Mouse (Mus musculus) limb, embryonic 10.5 days (tissue): Measurements from ENCODE around the gene Lrp1. TPM values are rescaled to one million over a fixed set of nuclear protein-coding genes. Genes with fewer than 3 reads are reported as not detected.
"Not testable (repeated sequence)": the region's sequence is repeated elsewhere in the genome, so short reads cannot be mapped to it uniquely, and the experiment has no call there.

Source experiments
- DNase-seq: peaks from one replicate; pipeline ENCODE4 v3.0.0-alpha.2; 2017; ENCODE audit warnings: low spot score
- H3K27ac ChIP-seq: fragments of 300-500 bp; sonication (generic); 2 replicates; pipeline ENCODE4 v1.5.1; 2016; ENCODE audit warnings: mild to moderate bottlenecking
- H3K27me3 ChIP-seq: fragments of 300-500 bp; sonication (generic); 2 replicates; pipeline ENCODE4 v1.6.1; 2016; ENCODE audit warnings: low read depth, mild to moderate bottlenecking; ENCODE audit not compliant: poor library complexity, severe bottlenecking
- H3K36me3 ChIP-seq: fragments of 300-500 bp; sonication (generic); 2 replicates; pipeline ENCODE4 v1.6.1; 2016; ENCODE audit warnings: mild to moderate bottlenecking, moderate library complexity
- H3K4me1 ChIP-seq: fragments of 300-500 bp; sonication (generic); 2 replicates; pipeline ENCODE4 v1.6.1; 2016
- H3K4me3 ChIP-seq: fragments of 300-500 bp; sonication (generic); 2 replicates; pipeline ENCODE4 v1.5.1; 2016; ENCODE audit warnings: mild to moderate bottlenecking, moderate library complexity
- H3K9me3 ChIP-seq: fragments of 300-500 bp; sonication (generic); replicated peaks from 2 replicates; pipeline ENCODE4 v1.6.1; 2016; ENCODE audit warnings: mild to moderate bottlenecking
- WGBS: fragments of 180-500 bp; shearing (Covaris S2); methylation state at CpG from one replicate; pipeline ENCODE4 v1.1.7; 2016; 5-methylcytosine and 5-hydroxymethylcytosine counted together
- polyA plus RNA-seq: library from polyadenylated mRNA; unstranded; fragments of >200 nt; fragmentation: Nextera tagmentation; extraction: Ambion mirVana; gene quantifications from 2 replicates; pipeline ENCODE4 v1.2.1, GENCODE M21; 2016

Gene Lrp1
- polyA plus RNA-seq, 1 experiment from 2014 or later: 67.8 TPM

GRCm38 (mm10) chr10:127662666-127663253, 41.8 kb upstream of the Lrp1 start:
- H3K9me3 ChIP-seq: no peaks in the 10 kb centered on the region
- H3K4me1 ChIP-seq: peaks cover 88% of the 10 kb centered on the region
- peak overlapping the region; percentile 84 for H3K4me3 ChIP-seq
- 13% methylated on average over 19 of the region's 19 CpGs for WGBS
- H3K27me3 ChIP-seq: peaks cover 36% of the 10 kb centered on the region
- peak overlapping the region; percentile 66 for H3K27ac ChIP-seq
- DNase-seq: peak; percentile 60
- peaks cover 59% of the 10 kb centered on the region for H3K36me3 ChIP-seq

DNA sequence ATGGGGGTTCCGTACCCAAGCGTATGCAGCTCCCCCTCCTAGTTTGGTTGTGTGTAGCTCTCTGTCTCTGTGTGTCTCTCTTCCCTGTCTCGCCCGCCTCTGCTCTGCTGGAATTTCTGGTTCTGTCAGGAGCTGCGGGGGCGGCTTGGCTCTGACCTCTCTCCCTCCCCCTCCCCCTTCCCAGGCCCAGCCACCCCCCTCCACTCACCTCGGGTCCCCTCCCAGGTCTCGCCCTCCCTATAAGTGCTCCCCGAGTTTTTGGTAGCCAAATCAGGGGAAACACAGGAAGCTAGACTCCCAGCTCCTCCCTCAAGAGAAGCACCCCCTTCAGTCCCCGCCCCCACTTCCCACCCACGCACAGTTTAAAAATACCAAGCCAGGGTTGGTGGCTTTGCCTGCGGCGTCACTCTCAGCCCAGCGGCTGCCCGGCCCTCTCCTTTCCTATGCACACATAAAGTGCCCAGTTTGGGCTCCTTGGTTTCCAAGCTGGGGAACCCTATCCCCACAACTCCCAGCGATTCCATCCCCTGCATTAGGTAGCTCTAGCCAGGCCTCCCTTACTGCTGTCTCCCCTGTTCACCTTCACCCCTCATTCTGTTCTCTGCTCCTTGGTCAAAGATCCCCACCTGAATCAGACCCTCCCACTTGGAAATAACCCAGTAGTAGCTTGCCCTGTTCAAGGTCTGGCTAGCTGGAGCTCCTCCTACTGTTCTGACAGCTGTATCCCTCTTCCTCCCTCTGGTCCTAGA, 41.1 kb upstream of the Lrp1 start:
- H3K4me3 ChIP-seq: peak overlapping the region; percentile 84
- no peaks in the 10 kb centered on the region for H3K9me3 ChIP-seq
- peaks cover 36% of the 10 kb centered on the region for H3K27me3 ChIP-seq
- peaks cover 84% of the 10 kb centered on the region for H3K4me1 ChIP-seq
- WGBS: 4% methylated on average over 16 of the region's 16 CpGs
- peaks cover 59% of the 10 kb centered on the region for H3K36me3 ChIP-seq
- peak; percentile 72 for DNase-seq
- peak overlapping the region; percentile 66 for H3K27ac ChIP-seq

GRCm38 (mm10) chr10:127661291-127661914, 40.5 kb upstream of the Lrp1 start:
- no peaks in the 10 kb centered on the region for H3K9me3 ChIP-seq
- peaks cover 36% of the 10 kb centered on the region for H3K27me3 ChIP-seq
- H3K27ac ChIP-seq: peak overlapping the region; percentile 66
- WGBS: 15% methylated on average over 14 of the region's 14 CpGs
- peaks cover 59% of the 10 kb centered on the region for H3K36me3 ChIP-seq
- H3K4me1 ChIP-seq: peaks cover 77% of the 10 kb centered on the region
- peak overlapping the region; percentile 84 for H3K4me3 ChIP-seq
- DNase-seq: no peak

DNA sequence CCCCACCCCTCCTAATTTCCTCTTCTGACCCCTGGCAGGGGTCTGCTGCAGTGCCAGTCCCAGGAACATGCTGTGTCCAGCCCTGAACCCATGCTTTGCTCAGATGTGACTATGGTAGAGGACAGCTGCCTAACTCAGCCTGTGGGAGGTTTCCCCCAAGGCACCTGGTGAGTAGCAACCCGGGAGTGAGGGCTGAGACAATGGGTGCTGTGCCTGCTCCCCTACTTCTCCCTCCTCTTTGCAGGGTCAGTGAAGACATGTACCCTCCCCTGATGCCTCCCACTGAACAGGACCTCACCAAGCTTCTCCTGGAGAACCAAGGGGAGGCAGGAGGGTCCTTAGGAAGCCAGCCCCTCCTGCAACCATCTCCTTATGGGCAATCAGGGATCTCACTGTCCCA, 38.6 kb upstream of the Lrp1 start:
- H3K9me3 ChIP-seq: no peaks in the 10 kb centered on the region
- 0 out of 2 replicates have a peak overlapping the region, but pooled peaks have one; percentile 8 for H3K27ac ChIP-seq
- H3K27me3 ChIP-seq: peaks cover 23% of the 10 kb centered on the region
- 75% methylated on average over 1 of the region's 1 CpGs for WGBS
- no peak for DNase-seq
- H3K4me3 ChIP-seq: no peak overlapping the region
- peaks cover 67% of the 10 kb centered on the region for H3K4me1 ChIP-seq
- H3K36me3 ChIP-seq: peaks cover 63% of the 10 kb centered on the region

DNA sequence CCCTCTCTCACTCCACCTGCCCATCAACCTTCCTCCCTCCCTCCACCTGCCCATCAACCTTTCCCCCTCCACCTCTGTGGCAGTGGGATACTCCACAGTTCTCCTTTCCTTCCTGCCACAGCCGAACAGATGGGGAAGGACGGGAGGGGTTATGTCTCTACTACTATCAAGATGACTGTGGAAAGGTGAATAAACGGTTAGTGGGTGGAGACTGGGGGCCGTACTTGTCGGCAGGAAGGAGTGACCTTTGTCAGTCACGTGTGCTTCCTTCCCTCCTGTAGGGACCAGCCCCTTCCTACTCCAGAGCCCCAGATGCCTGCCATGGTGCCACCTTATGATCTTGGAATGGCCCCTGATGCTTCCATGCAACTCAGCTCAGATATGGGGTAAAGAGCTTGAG, 37.1 kb upstream of the Lrp1 start:
- H3K27ac ChIP-seq: peak overlapping the region; percentile 53; the same call in 1 of the 2 replicates
- peaks cover 58% of the 10 kb centered on the region for H3K36me3 ChIP-seq
- WGBS: 12% methylated on average over 6 of the region's 6 CpGs
- 0 out of 2 replicates have a peak overlapping the region, but pooled peaks have one; percentile 16 for H3K4me3 ChIP-seq
- H3K27me3 ChIP-seq: peaks cover 9% of the 10 kb centered on the region
- peaks cover 59% of the 10 kb centered on the region for H3K4me1 ChIP-seq
- H3K9me3 ChIP-seq: no peaks in the 10 kb centered on the region
- DNase-seq: no peak

- not testable (repeated sequence) for DNase-seq, H3K27me3 ChIP-seq, H3K27ac ChIP-seq, H3K9me3 ChIP-seq, H3K4me3 ChIP-seq
- peaks cover 53% of the 10 kb centered on the region for H3K36me3 ChIP-seq
- peaks cover 59% of the 10 kb centered on the region for H3K4me1 ChIP-seq
- WGBS: 47% methylated on average over 6 of the region's 6 CpGs
These were observed 36.7 kb upstream of the Lrp1 start for GRCm38 (mm10) chr10:127657617-127658016.

- peaks cover 43% of the 10 kb centered on the region for H3K4me1 ChIP-seq
- H3K4me3 ChIP-seq: no peak overlapping the region
- no peaks in the 10 kb centered on the region for H3K9me3 ChIP-seq
- H3K27me3 ChIP-seq: no peaks in the 10 kb centered on the region
- 77% methylated on average over 16 of the region's 16 CpGs for WGBS
- no peak for DNase-seq
- H3K27ac ChIP-seq: peak overlapping the region; percentile 72
- H3K36me3 ChIP-seq: peaks cover 29% of the 10 kb centered on the region
These were observed 34.1 kb upstream of the Lrp1 start for GRCm38 (mm10) chr10:127654970-127655579.

GRCm38 (mm10) chr10:127652906-127653638, 32.1 kb upstream of the Lrp1 start:
- H3K4me3 ChIP-seq: peak overlapping the region; percentile 25
- H3K27me3 ChIP-seq: no peaks in the 10 kb centered on the region
- DNase-seq: no peak
- H3K9me3 ChIP-seq: no peaks in the 10 kb centered on the region
- peaks cover 25% of the 10 kb centered on the region for H3K4me1 ChIP-seq
- WGBS: 53% methylated on average over 21 of the region's 21 CpGs
- peak overlapping the region; percentile 63 for H3K27ac ChIP-seq
- H3K36me3 ChIP-seq: peaks cover 19% of the 10 kb centered on the region

DNA sequence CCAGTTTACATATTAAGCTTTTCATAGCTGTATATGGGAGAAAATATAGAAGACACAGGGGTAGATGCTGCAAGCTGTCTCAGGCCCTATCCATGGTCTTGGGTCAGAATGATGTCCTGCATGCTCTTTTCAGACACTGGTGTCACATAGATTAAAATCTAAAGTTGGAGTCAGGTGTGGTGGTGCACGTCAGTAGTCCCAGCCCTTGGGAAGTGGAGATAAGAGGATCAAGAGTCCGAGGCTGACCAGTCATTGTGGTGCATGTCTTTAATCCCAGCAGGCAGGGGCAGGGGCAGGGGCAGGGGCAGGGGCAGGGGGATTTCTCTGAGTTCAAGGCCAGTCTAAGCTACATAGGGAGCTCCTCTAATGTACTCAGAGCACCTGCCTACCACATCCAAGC, 24.8 kb upstream of the Lrp1 start:
- WGBS: 63% methylated on average over 2 of the region's 2 CpGs
- Histone ChIP-seq H3K4me3 (no peak overlapping the region), H3K27ac (no peak overlapping the region), H3K4me1 (peaks cover 29% of the 10 kb centered on the region), H3K27me3 (no peaks in the 10 kb centered on the region), H3K36me3 (no peaks in the 10 kb centered on the region), H3K9me3 (no peaks in the 10 kb centered on the region)
- no peak for DNase-seq

DNA sequence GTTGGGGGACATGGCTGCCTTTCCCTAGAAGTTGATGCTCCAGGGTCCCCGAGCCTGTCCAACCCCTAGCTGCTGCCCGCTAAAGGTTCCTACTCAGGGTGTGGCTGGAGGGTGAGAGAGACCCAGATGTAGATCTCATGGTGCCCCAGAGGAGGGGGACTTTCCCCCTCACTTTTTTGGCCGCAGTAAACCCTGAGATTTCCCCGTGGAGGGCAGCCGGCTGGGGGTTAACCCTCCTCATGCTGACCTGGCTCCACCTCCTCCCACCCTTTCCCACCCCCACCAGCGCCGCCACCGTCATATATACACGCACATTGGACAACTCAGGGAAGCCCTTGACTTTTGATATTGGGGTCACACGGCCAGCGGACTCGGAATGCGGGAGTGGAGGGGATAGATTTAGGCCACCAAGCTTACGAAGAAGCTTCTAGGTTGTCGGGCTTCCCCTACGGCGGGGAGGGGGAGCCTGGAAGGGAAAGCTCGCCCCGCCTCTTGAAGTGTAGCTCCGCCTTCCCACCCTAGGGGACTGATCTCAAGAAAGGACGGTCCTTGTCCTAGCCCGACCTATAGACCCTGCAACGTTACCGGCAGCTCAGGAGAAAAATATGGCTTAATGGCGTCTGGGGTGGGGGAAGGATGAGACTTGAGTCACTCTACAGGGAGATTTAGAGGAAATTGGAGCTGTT, 22.7 kb upstream of the Lrp1 start:
- peaks cover 29% of the 10 kb centered on the region for H3K4me1 ChIP-seq
- H3K36me3 ChIP-seq: no peaks in the 10 kb centered on the region
- WGBS: 2% methylated on average over 25 of the region's 25 CpGs
- peak overlapping the region; percentile 55 for H3K4me3 ChIP-seq
- H3K9me3 ChIP-seq: no peaks in the 10 kb centered on the region
- no peaks in the 10 kb centered on the region for H3K27me3 ChIP-seq
- H3K27ac ChIP-seq: peak overlapping the region; percentile 85
- peak; percentile 69 for DNase-seq

- H3K4me1 ChIP-seq: peaks cover 29% of the 10 kb centered on the region
- WGBS: 5% methylated on average over 37 of the region's 37 CpGs
- no peaks in the 10 kb centered on the region for H3K9me3 ChIP-seq
- DNase-seq: peak; percentile 75
- no peaks in the 10 kb centered on the region for H3K27me3 ChIP-seq
- no peaks in the 10 kb centered on the region for H3K36me3 ChIP-seq
- H3K27ac ChIP-seq: peak within 1 kb of the TSS; percentile 85
- H3K4me3 ChIP-seq: peak within 1 kb of the TSS; percentile 55
These were observed 22.0 kb upstream of the Lrp1 start, which contains the start of gene Stat6 for GRCm38 (mm10) chr10:127642772-127643552. Gene Stat6, plus strand, starts transcription at chr10:127642986.
